Mouse (Mus musculus): ENCODE data around the gene Helb.

Gene Helb

GRCm38 (mm10) chr10:120092548-120092947 lies 20.2 kb downstream of the Helb start:
- DNase-seq (ENCODE audit: low spot score in 2 of 2), result no peak

DNA sequence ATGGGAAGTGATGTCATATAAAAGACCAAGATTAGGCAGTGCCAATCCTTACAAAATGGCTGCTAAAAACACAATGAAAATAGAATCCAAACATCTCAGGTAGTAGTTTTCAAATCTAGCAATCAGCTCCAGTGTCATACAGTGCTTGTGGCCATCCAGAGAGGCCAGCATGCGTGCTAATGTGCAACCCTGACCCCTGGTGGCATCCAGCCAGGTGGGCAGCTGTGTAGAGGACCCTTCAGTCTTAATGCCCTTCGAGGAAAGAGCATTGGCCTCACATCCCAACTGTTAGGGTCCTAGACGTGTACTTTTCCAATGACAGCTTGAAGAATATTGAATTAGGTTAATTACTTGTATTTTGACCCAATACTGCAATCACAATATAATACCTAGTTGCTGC lies 34.9 kb downstream of the Helb start:
- no peak for DNase-seq (ENCODE audit: low spot score in 2 of 2)

GRCm38 (mm10) chr10:120066319-120066718 lies 46.5 kb downstream of the Helb start:
- DNase-seq (ENCODE audit: low spot score in 2 of 2), result no peak

DNA sequence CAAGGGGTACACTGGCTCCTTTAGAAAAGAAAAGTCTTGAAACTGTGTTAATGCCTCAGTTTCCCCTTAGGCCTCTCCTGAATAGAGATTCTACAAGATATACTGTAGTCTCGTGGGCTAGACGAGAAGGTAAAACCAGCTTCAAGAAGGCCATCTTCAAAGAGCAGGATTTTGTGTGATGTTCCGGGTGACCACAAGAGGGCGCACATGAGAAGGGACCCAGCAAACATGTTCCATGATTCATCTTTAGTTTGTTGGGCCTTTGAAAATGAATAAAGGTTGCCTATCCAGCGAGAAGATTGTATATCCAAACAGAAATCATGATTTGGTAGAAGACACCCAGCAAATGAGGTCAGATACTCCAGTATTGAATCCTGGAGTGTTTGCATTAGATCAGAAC lies 48.4 kb downstream of the Helb start:
- no peak for DNase-seq (ENCODE audit: low spot score in 2 of 2)

GRCm38 (mm10) chr10:120061238-120062130 lies 51.3 kb downstream of the Helb start:
- no peak for DNase-seq (ENCODE audit: low spot score in 2 of 2)

- no peak for DNase-seq (ENCODE audit: low spot score in 2 of 2)
Observed at GRCm38 (mm10) chr10:120060579-120061237, 52.1 kb downstream of the Helb start.

GRCm38 (mm10) chr10:120044714-120045234 lies 68.0 kb downstream of the Helb start:
- no peak for DNase-seq (ENCODE audit: low spot score in 2 of 2)

- DNase-seq (ENCODE audit: low spot score in 2 of 2), result no peak
Observed at GRCm38 (mm10) chr10:120044237-120044636, 68.5 kb downstream of the Helb start.

GRCm38 (mm10) chr10:120038194-120038593 lies 74.6 kb downstream of the Helb start:
- peak; percentile 69 to 74 for DNase-seq (ENCODE audit: low spot score in 2 of 2)

DNA sequence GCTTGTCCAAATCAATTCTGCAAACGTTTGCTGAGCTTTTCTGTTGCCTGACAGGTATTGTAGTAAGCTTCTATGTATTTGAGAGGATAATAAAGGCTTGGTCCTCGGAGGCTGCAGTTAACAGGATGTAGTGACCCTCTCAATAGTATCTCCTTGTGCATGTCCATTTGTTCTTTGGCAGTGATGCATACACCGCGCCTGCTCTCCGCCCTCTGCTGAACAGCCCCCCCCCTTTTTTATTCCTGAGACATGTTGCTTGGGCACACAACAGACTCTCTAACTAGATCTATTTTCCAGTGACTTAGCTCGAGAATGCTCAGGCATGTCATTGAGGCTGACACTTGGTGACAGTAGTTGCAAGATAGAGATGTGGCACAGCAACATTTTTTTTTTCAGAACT lies 77.0 kb downstream of the Helb start:
- no peak for DNase-seq (ENCODE audit: low spot score in 2 of 2)

- DNase-seq (ENCODE audit: low spot score in 2 of 2), result no peak
Observed at GRCm38 (mm10) chr10:120035211-120035733, 77.5 kb downstream of the Helb start.

- no peak for DNase-seq (ENCODE audit: low spot score in 2 of 2)
Observed at GRCm38 (mm10) chr10:120033866-120034265, 78.9 kb downstream of the Helb start.
